Mouse (Mus musculus): ENCODE measurements around the gene Anxa8. TPM values are rescaled to one million over a fixed set of nuclear protein-coding genes. Genes with fewer than 3 reads are reported as not detected.

The Anxa8 gene
- polyA plus RNA-seq (2015; fragmentation: Nextera tagmentation; extraction: Ambion mirVana), result 20.5 and 22.8 TPM in 2 replicates

- DNase-seq (ENCODE audit: low spot score), result no peak
These were observed at the start of gene Anxa8 for GRCm38 (mm10) chr14:34085731-34086130. Anxa8 (plus strand) TSS chr14:34085981.

- DNase-seq (ENCODE audit: low spot score), result no peak
These were observed 44.5 kb upstream of the Anxa8 start for GRCm38 (mm10) chr14:34041241-34041640.

- DNase-seq (ENCODE audit: low spot score), result no peak
These were observed 42.4 kb upstream of the Anxa8 start for GRCm38 (mm10) chr14:34043341-34043740.

GRCm38 (mm10) chr14:34050101-34050779 lies 35.5 kb upstream of the Anxa8 start:
- no peak for DNase-seq (ENCODE audit: low spot score)

GRCm38 (mm10) chr14:34052516-34052915 lies 33.3 kb upstream of the Anxa8 start, which contains the start of gene Antxrl:
Antxrl (plus strand) TSS chr14:34052707.
- no peak for DNase-seq (ENCODE audit: low spot score)

- no peak for DNase-seq (ENCODE audit: low spot score)
These were observed 14.1 kb upstream of the Anxa8 start for GRCm38 (mm10) chr14:34071665-34072064.

- DNase-seq (ENCODE audit: low spot score), result no peak
These were observed 10.4 kb upstream of the Anxa8 start for GRCm38 (mm10) chr14:34075346-34075745.

GRCm38 (mm10) chr14:34077222-34077621 lies 8.6 kb upstream of the Anxa8 start:
- no peak for DNase-seq (ENCODE audit: low spot score)

- DNase-seq (ENCODE audit: low spot score), result no peak
These were observed 7.5 kb upstream of the Anxa8 start for GRCm38 (mm10) chr14:34078293-34078692.

GRCm38 (mm10) chr14:34080321-34080997 lies 5.3 kb upstream of the Anxa8 start:
- DNase-seq (ENCODE audit: low spot score), result peak; percentile 64

GRCm38 (mm10) chr14:34086806-34087205 lies 1.0 kb downstream of the Anxa8 start:
- DNase-seq (ENCODE audit: low spot score), result no peak

- DNase-seq (ENCODE audit: low spot score), result no peak
These were observed 2.1 kb downstream of the Anxa8 start for GRCm38 (mm10) chr14:34087856-34088398.

GRCm38 (mm10) chr14:34089796-34090195 lies 4.0 kb downstream of the Anxa8 start:
- no peak for DNase-seq (ENCODE audit: low spot score)

GRCm38 (mm10) chr14:34091475-34091874 lies 5.7 kb downstream of the Anxa8 start:
- DNase-seq (ENCODE audit: low spot score), result no peak

GRCm38 (mm10) chr14:34092856-34093255 lies 7.1 kb downstream of the Anxa8 start:
- no peak for DNase-seq (ENCODE audit: low spot score)

GRCm38 (mm10) chr14:34096161-34096560 lies 10.4 kb downstream of the Anxa8 start:
- no peak for DNase-seq (ENCODE audit: low spot score)

- no peak for DNase-seq (ENCODE audit: low spot score)
These were observed 16.8 kb downstream of the Anxa8 start, which contains the start of gene A630023A22Rik for GRCm38 (mm10) chr14:34102601-34103000. A630023A22Rik (minus strand) TSS chr14:34102754.

- DNase-seq (ENCODE audit: low spot score), result no peak
These were observed 18.1 kb downstream of the Anxa8 start for GRCm38 (mm10) chr14:34103855-34104254.

GRCm38 (mm10) chr14:34104892-34105291 lies 19.1 kb downstream of the Anxa8 start:
- no peak for DNase-seq (ENCODE audit: low spot score)

- peak; percentile 28 for DNase-seq (ENCODE audit: low spot score)
These were observed 20.7 kb downstream of the Anxa8 start for GRCm38 (mm10) chr14:34106389-34107062.

GRCm38 (mm10) chr14:34107594-34107993 lies 21.8 kb downstream of the Anxa8 start:
- no peak for DNase-seq (ENCODE audit: low spot score)

GRCm38 (mm10) chr14:34114311-34114710 lies 28.5 kb downstream of the Anxa8 start:
- DNase-seq (ENCODE audit: low spot score), result no peak

Measured in thymus, postnatal 0 days (tissue).